Mouse (Mus musculus): ENCODE measurements around the gene Thap8.

DNA sequence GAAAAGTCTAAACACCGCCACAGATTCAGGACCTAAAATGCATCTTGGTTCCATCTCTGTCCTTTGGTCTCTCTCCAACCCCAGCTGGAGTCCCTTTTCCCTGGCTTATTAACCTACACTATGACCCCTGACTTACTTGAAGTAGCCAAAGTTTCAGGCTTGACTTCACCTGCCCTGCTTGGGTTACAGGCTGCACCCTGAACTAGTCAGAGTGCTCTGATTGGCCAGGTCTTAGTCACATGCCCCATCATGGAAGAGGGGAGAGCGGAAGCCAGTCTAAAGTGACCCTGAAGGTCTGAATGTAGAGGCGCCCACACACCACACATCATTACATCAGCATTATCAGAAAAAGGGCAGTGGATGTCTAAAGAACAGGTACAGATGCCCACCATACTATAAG lies 38.2 kb downstream of the Thap8 start:
- TF ChIP-seq GATA1 (IDR thresholded peaks at IDR 0.05; ENCODE audit: low read length) (no peak), TAL1 (IDR thresholded peaks at IDR 0.05; ENCODE audit: low read length) (no peak)
